Mouse (Mus musculus) mature B cell (primary cell): ENCODE results near the gene Dop1a.

ENCODE experiments used
- in situ Hi-C: fragments of 300-500 bp; cut with MboI; formaldehyde crosslinking; loops from 2 replicates; pipeline ENCODE4 v1.14.3; 2019

Gene Dop1a

GRCm38 (mm10) chr9:86499083-86499482 lies 32.1 kb downstream of the Dop1a start:
- in situ Hi-C loops = no loop called here

- in situ Hi-C loops = no loop called here
These were observed 40.5 kb downstream of the Dop1a start for GRCm38 (mm10) chr9:86507437-86507836.

DNA sequence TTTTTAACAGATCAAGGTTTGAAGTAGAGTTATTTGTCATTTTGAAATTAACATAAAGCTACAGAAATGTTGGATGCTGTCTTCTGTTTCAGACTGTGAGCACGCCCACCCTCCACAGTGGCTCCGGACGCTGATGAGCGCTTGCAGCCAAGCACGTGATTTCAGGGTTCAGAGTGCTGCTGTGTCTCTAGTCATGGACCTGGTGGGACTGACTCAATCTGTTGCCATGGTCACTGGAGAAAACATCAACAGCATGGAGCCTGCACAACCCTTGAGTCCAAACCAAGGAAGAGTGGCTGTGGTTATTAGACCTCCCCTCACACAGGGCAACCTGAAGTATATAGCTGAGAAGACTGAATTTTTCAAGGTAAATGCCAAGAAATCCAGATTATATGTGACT lies 46.8 kb downstream of the Dop1a start:
- in situ Hi-C loops = no loop called here

DNA sequence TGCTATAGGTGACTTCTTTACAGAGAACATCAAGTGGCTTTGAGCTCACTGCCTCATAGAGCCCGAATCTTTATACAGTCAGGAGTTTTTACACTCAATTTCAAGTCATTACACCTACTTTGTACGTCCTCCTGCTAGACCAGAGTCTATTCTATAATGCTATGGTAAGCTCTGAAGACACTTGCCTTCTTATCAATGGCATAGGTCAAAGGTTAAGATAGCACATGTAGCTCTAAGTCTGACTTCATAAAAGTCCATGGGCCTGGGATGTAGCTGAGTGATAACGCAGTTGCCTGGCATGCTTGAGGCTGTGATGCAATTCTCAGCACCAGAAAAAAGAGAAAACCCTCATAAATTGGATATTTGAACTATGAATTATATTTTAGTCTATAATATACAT lies 47.4 kb downstream of the Dop1a start:
- in situ Hi-C loops = no loop called here

GRCm38 (mm10) chr9:86514798-86515197 lies 47.8 kb downstream of the Dop1a start:
- in situ Hi-C loops = no loop called here

DNA sequence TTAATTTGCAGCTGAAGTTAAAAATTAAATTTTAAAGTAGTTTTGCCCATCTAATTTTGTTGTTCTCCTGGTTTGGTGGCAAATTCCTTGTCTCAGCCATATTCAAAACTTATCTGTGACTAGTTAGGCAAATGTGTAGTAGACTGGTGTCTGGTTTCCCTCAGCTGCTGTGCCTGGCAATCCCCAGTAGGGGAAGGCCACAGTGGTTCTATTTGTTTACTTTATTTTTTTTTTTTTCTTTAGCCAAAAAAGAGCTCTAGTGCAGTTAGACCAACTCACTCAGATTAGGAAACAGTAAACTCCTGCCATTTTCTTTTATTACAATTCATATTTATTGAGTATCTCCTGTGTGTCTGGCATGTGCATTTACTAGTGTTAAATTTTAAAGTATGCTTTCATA lies 55.4 kb downstream of the Dop1a start:
- in situ Hi-C loops = no loop called here

DNA sequence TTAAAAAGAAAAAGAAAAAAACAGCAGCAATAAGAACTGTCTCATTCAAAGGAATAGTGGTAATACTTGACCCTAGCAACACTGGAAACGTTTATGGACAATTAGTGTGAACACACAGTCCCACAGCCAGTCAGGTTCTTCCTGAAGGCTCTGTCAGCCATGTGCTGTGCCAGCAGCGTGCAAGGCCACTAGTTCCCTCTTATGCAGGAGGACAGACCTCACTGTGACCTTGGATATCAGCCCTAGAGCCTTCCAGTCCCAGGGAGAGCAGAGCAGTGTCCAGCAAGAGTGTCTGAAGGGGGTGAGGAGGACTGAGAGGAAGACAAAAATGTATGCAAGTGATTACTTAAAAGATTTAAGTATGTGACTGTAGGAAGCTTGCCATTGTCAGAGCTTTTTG lies 58.6 kb downstream of the Dop1a start:
- in situ Hi-C loops = no loop called here

GRCm38 (mm10) chr9:86534071-86534470 lies 67.1 kb downstream of the Dop1a start:
- in situ Hi-C loops = no loop called here

- in situ Hi-C loops = no loop called here
These were observed 76.5 kb downstream of the Dop1a start for GRCm38 (mm10) chr9:86543451-86543850.

DNA sequence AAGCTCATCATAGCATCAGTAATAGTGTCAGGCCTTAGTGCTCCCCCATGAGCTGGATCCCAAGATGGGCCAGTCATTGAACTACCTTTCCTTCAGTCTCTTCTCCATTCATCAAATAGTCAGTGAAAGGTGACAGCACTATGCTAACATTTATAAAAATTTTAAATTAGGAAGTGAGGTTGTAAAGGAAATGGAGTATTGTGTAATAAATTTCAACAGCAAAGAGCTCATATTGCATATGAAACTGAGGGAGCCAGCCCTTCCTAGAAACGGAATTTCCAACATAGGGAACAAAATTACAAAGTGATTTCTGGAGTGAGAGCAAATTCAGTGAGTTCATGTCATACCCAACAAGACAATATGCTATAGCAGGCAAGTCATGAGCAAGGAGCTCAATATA lies 77.6 kb downstream of the Dop1a start:
- in situ Hi-C loops = no loop called here

DNA sequence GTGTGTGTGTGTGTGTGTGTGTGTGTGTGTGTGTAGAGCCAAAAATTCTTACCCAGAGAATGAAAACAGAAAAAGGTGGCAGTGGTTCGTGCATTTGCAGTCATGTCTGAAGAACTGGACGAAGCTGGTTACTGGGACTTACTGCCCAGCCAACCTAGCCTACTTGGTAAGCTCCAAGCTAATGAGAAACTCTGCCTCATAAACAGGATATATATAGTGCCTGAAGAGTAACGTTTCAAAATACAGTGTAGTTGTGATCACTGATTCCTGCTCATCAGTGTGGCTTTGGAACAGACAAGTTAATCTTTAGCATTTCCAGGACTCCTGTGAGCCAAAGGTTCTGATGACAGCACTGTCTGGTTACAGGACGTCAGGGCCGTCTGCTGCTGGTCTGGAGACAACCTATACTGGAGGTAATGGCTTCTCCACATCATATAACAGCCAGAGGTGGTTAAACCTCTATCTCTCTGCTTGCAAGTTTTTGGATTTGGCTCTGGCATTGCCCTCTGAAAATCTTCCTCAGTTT lies 82.7 kb downstream of the Dop1a start:
- in situ Hi-C loops = no loop called here

DNA sequence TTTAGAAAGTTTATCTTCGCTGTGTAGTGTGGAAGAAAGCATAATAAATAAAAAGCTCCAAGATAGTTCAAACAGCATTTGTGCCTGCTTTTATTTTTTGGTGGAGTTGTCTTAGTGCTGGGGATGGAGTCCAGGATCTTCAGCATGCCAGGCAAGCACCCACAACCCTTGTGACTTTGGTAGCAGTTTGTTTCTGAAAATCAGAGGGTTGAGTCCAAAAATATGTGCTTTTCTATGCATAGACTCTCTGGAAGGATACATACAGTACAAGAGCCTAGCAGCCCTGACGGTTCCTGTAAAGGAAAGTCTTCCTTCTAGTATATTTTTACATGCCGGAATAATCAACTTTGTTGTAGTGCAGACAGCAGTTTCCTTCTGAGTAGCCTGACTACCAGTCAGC lies 83.8 kb downstream of the Dop1a start:
- in situ Hi-C loops = no loop called here

GRCm38 (mm10) chr9:86553886-86554285 lies 86.9 kb downstream of the Dop1a start:
- in situ Hi-C loops = no loop called here

- in situ Hi-C loops = no loop called here
These were observed 87.7 kb downstream of the Dop1a start for GRCm38 (mm10) chr9:86554641-86555040.

DNA sequence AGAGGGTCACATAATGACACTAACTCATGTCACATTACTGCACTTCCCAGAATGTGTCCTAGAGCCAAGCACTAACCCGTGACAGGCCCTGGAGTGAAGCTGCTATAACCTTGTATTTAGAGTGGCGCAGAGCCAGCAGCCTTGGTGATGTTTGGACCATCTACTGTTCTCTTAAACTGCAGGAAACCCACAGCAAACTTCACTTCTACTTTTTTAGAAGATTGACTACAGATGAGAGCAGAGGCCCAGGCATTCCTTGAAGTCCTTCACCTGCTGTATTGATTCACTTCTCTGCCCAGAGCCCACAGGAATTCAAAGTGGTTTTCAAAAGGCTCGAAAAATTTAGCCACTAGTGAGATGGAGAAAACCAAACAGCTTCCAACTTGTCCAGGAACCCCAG lies 93.6 kb downstream of the Dop1a start:
- in situ Hi-C loops = loop anchor here (10.0 kb wide), 1 partner anchor 96 kb away; the partner anchor contains the start of genes Dop1a and Ube2cbp

DNA sequence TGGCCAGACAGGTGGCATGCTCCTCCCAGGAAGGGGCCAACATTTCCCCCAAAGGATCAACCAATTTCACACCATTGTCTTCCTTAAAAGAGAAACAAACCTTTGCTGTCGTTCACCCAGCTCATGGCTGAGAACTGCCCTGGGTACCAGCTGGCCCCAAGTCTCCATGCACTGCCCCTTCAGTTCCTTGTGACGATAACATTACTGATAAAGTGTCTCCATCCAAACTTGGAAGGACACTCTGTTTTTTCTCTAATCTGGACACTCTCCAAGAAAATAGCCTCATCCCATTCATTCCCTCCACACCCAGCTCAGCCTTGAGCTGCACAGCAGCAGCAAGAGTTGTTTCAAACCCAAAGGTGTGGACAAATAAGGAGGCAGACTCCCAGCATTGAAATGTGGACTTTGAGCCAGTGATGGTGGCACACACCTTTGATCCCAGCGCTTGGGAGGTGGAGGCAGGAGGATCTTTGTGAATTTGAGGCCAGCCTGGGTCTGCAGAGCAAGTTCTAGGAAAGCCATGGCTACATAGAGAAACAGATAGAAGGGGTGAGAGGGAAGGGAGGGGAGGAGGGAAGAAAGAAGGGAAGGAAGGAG lies 102.5 kb downstream of the Dop1a start:
- in situ Hi-C loops = loop anchor here (10.0 kb wide), 1 partner anchor 105 kb away; the partner anchor contains the start of genes Dop1a and Ube2cbp

DNA sequence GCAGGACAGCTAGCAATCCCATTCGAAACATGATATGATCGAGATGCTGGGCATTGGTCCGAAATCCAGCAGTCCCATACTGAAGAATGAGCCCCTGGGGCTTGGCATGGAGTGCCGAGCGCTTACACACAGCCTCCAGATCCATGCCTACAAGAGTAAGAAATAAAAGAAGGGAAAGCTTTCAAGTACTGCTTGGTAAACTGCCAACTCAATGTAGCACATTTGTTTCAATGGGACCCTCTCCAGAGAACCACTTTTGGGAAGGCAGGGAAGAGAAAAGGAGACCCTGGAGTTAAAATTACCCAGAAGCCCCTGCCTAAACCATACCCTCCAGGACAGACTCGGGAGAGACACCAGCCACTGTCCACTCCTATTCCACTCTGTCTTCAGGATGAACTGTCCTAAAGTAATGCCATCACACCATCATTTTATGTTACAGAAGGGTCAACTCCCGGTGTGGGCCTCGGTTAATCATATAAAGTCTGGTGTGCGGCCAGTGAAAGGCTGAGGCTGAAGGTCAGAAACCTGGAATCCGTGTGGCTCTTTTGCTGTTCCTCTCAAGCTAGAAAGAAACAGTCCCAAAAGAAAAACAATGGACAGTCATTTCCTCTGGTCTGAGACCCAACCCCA lies 103.4 kb downstream of the Dop1a start:
- in situ Hi-C loops = no loop called here

- in situ Hi-C loops = no loop called here
These were observed 104.0 kb downstream of the Dop1a start for GRCm38 (mm10) chr9:86570946-86571345.

DNA sequence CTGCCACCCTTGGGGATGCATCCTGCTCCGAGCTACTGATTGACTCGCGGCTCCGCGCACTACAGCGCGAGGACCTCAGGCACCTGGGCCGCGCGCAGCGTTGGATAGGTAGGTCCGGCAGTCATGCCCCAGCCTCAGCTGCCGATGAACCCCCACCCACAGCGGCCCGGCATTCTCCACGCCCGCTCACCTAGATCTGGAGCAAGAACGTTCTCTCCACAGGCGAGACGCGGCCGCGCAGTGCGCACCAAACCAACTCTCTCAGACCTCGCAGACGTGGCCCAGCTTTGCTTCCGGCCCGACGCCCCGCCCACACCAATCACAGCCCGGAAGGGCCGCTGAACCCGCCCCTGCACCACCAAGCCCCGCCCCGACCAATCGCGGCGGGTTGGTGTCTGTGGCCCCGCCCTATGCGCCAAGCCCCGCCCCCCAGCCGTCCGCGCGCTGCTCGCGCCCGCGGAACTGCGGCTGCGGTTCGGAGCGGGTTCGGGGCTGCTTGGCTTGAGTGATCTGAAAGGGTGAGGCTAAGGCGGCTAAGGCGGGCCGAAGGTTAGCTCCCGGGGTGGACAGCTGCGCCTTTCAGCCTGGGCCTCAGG lies 104.7 kb downstream of the Dop1a start, which contains the start of the genes Pgm3 and Rwdd2a:
Gene Pgm3, minus strand, starts transcription at position 303 of the 596 bp plus-strand sequence.
Gene Rwdd2a, plus strand, starts transcription at position 452 of the 596 bp plus-strand sequence.
- in situ Hi-C loops = no loop called here

DNA sequence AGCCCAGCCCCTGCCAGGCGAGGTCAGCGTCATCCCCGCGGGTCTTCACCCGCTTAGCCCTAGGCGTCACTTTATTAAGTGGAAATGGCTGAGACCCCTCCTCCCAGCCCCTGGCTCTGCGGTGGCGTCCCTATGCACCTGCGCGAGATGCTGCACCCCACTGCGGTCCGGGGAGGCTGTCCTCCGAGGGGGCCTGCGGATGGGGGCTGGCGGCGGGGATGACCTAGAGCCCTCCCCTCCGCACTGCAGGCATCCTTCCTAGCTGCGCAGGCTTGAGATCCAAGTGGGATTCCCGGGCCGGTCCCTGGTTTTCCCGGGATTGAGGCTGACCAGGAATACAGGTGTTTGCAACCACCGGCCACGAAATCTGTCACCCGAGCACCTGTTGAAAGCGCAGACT lies 105.2 kb downstream of the Dop1a start:
- in situ Hi-C loops = no loop called here

DNA sequence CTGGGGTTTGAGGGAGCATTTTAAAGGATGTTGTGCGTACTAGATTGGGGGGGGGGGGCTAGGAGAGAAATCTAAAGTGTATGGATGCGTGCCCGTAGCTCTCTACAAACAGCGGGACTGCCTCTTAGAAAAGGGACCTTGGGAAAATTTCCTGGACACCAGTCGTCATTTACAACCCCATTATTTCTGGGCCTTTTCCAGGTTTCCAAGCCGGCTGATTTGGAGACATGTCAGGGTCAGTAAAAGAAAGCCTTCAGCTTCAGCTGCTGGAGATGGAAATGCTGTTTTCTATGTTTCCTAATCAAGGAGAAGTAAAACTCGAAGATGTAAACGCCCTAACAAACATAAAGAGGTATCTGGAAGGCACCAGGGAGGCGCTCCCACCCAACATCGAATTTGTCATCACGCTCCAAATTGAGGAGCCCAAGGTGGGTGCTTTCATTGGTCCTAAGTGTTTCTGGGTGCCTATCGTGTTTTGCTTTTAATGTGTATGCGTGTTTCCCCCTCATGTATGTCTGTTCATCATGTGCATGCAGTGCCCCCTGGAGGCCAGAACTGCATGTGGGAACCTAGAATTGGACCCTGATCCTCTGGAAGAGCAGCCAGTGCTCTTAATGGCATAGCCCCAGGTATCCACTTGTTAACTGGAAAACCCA lies 105.8 kb downstream of the Dop1a start:
- in situ Hi-C loops = no loop called here

DNA sequence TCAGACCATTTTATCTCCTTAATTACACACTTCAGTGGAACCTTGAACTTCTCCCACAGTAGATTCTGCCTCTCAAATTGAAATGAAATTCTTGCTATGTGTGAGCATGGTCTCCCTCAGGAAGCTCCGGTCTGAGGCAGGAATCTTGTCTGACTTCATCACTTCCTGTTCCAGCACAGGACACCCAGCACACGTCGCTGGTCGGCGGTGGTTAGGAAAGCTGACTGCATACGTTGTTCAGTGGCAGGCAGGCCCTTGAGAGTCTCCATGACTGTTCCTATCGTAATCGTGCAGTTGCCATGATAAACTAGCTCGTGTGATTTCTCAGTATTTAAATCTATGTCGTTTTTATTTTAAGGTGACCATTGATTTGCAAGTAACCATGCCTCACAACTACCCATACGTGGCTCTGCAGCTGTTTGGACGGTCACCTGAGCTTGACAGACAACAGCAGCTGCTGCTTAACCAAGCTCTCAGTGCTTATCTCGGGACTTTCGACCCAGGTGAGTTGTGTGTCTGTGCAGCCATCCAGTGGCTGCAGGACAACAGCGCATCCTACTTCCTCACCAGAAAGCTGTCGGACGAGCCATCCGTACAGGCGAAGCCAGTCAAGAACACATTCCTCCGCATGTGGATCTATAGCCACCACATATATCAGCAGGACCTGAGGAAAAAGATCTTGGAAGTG lies 106.8 kb downstream of the Dop1a start:
- in situ Hi-C loops = no loop called here
